Mouse (Mus musculus) embryonic facial prominence, embryonic 11.5 days (tissue): ENCODE results near the gene 4930469K13Rik. TPM values are rescaled to one million over a fixed set of nuclear protein-coding genes. Genes with fewer than 3 reads are reported as not detected.

ENCODE experiments used
- ATAC-seq: fragments of 200-750 bp; cut with Nextera tagmentation; replicated peaks from 2 replicates; pipeline ENCODE4 v1.8.0; 2017; ENCODE audit warnings: low read depth; ENCODE audit not compliant: insufficient number of reproducible peaks, low FRiP score, low TSS enrichment
- DNase-seq: peaks from one replicate; pipeline ENCODE4 v3.0.0-alpha.2; 2015; ENCODE audit warnings: low spot score
- H3K27ac ChIP-seq: fragments of 300-500 bp; sonication (generic); replicated peaks from 2 replicates; pipeline ENCODE4 v1.5.1; 2014; ENCODE audit warnings: mild to moderate bottlenecking, low read depth, low read length, control low read depth
- H3K27me3 ChIP-seq: fragments of 300-500 bp; sonication (generic); 2 replicates; pipeline ENCODE4 v1.6.1; 2014; ENCODE audit warnings: mild to moderate bottlenecking, low read length, moderate library complexity, mixed read lengths; ENCODE audit not compliant: control insufficient read depth, insufficient read depth
- H3K36me3 ChIP-seq: fragments of 300-500 bp; sonication (generic); replicated peaks from 2 replicates; pipeline ENCODE4 v1.6.1; 2014; ENCODE audit warnings: low read depth, mild to moderate bottlenecking, low read length, moderate library complexity, mixed read lengths; ENCODE audit not compliant: control insufficient read depth, insufficient read depth
- H3K4me1 ChIP-seq: fragments of 300-500 bp; sonication (generic); 2 replicates; pipeline ENCODE4 v1.6.1; 2014; ENCODE audit warnings: low read length, mixed read lengths; ENCODE audit not compliant: control insufficient read depth, insufficient read depth
- H3K4me2 ChIP-seq: fragments of 300-500 bp; sonication (generic); 2 replicates; pipeline ENCODE4 v1.6.1; 2014; ENCODE audit warnings: low read depth, mild to moderate bottlenecking, control low read depth, low read length, moderate library complexity
- H3K4me3 ChIP-seq: fragments of 300-500 bp; sonication (generic); 2 replicates; pipeline ENCODE4 v1.5.1; 2014; ENCODE audit warnings: low read depth, low read length, control low read depth
- H3K9ac ChIP-seq: fragments of 300-500 bp; sonication (generic); replicated peaks from 2 replicates; pipeline ENCODE4 v1.6.1; 2014; ENCODE audit warnings: mild to moderate bottlenecking, control low read depth, low read length
- H3K9me3 ChIP-seq: fragments of 300-500 bp; sonication (generic); replicated peaks from 2 replicates; pipeline ENCODE4 v1.6.1; 2016; ENCODE audit warnings: mild to moderate bottlenecking, low read length, inconsistent platforms, mixed read lengths; ENCODE audit not compliant: control insufficient read depth
- WGBS: fragments of 180-500 bp; shearing (Covaris S2); extraction: QIAGEN DNeasy Blood & Tissue Kit; methylation state at CpG from one replicate; pipeline ENCODE4 v1.1.7; 2014; 5-methylcytosine and 5-hydroxymethylcytosine counted together
- polyA plus RNA-seq: library from polyadenylated mRNA; unstranded; fragments of >200 nt; fragmentation: Nextera tagmentation; extraction: Ambion mirVana; gene quantifications from 2 replicates; pipeline ENCODE4 v1.2.1, GENCODE M21; 2014

Gene 4930469K13Rik
- polyA plus RNA-seq, 1 experiment from 2014 or later = not detected

DNA sequence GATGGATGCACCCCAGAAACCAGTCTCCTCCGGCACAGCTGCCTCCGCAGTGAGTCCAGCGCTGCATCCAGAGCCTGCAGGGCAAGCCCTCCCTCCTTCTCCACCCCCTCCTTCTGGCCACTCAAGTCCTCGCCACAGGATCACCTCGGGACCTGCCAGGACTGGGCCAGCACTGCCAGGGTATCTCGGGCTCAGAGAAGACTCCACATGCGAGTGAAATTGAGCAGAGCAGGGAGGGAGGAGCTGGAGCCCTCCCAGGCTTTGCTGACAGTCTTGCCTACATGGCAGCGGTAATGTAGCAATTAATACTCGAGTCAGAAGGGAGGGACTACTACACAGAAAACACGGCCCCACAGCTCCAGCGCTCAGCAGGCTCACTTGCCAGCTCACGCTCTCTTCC, 105.4 kb downstream of the 4930469K13Rik start, which contains the start of gene Kcnip1:
Gene Kcnip1, minus strand, starts transcription at position 215 of the 400 bp plus-strand sequence.
- Histone ChIP-seq H3K27me3 (no peaks in the 10 kb centered on the region), H3K9me3 (no peaks in the 10 kb centered on the region), H3K4me3 (no peak within 1 kb of the TSS), H3K4me1 (no peaks in the 10 kb centered on the region), H3K27ac (no peak within 1 kb of the TSS), H3K36me3 (no peaks in the 10 kb centered on the region), H3K9ac (no peak within 1 kb of the TSS; the same call in 1 of the 2 replicates), H3K4me2 (peak within 1 kb of the TSS; percentile 6; the same call in 1 of the 2 replicates)
- DNase-seq (peak; percentile 9), ATAC-seq (0 out of 2 replicates have a peak, but pooled peaks have one; percentile 39)
- WGBS = 20% methylated on average over 12 of the region's 12 CpGs

GRCm38 (mm10) chr11:33990002-33990401, 108.4 kb downstream of the 4930469K13Rik start:
- H3K27me3 ChIP-seq = no peaks in the 10 kb centered on the region
- H3K4me3 ChIP-seq = no peak overlapping the region
- no peak overlapping the region for H3K27ac ChIP-seq
- no peak for ATAC-seq
- no peak for DNase-seq
- no peaks in the 10 kb centered on the region for H3K9me3 ChIP-seq
- H3K36me3 ChIP-seq = no peaks in the 10 kb centered on the region
- no peak overlapping the region for H3K9ac ChIP-seq
- WGBS = 84% methylated on average over 5 of the region's 5 CpGs
- no peaks in the 10 kb centered on the region for H3K4me1 ChIP-seq
- no peak overlapping the region for H3K4me2 ChIP-seq

DNA sequence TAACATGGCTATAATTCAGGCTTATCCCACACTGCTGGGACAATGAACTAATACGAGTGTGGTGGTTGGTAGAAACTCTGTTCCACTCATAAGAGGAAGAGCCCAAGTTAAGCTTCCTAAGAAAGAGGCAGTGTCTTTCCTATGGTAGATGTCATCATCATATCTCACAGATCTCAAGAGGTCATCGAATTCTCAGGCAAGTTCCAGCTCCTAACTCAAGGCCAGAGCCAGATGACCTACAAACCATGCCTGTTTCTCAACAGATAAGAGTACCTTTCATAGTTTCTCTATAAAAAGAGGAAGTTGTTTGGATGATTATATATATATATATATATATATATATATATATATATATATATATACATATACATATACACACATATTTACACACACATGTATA, 111.8 kb downstream of the 4930469K13Rik start:
- WGBS = 85% methylated on average over 2 of the region's 2 CpGs
- DNase-seq (no peak), ATAC-seq (no peak)
- Histone ChIP-seq H3K27me3 (no peaks in the 10 kb centered on the region), H3K4me2 (no peak overlapping the region), H3K4me1 (no peaks in the 10 kb centered on the region), H3K9ac (no peak overlapping the region), H3K27ac (no peak overlapping the region), H3K4me3 (no peak overlapping the region), H3K9me3 (no peaks in the 10 kb centered on the region), H3K36me3 (no peaks in the 10 kb centered on the region)

GRCm38 (mm10) chr11:33980146-33980545, 118.2 kb downstream of the 4930469K13Rik start:
- Histone ChIP-seq H3K4me3 (no peak overlapping the region), H3K27ac (no peak overlapping the region), H3K27me3 (no peaks in the 10 kb centered on the region), H3K9me3 (no peaks in the 10 kb centered on the region), H3K4me2 (no peak overlapping the region), H3K9ac (no peak overlapping the region), H3K36me3 (no peaks in the 10 kb centered on the region), H3K4me1 (no peaks in the 10 kb centered on the region)
- DNase-seq (peak; percentile 60), ATAC-seq (no peak)
- 50% methylated on average over 4 of the region's 4 CpGs for WGBS

- DNase-seq = no peak
- H3K4me1 ChIP-seq = no peaks in the 10 kb centered on the region
- H3K4me3 ChIP-seq = no peak overlapping the region
- no peak overlapping the region for H3K27ac ChIP-seq
- H3K9ac ChIP-seq = no peak overlapping the region
- WGBS = 87% methylated on average over 2 of the region's 2 CpGs
- no peak overlapping the region for H3K4me2 ChIP-seq
- no peaks in the 10 kb centered on the region for H3K36me3 ChIP-seq
- no peak for ATAC-seq
- no peaks in the 10 kb centered on the region for H3K9me3 ChIP-seq
- no peaks in the 10 kb centered on the region for H3K27me3 ChIP-seq
Measured at GRCm38 (mm10) chr11:33975121-33975520, 123.2 kb downstream of the 4930469K13Rik start.

DNA sequence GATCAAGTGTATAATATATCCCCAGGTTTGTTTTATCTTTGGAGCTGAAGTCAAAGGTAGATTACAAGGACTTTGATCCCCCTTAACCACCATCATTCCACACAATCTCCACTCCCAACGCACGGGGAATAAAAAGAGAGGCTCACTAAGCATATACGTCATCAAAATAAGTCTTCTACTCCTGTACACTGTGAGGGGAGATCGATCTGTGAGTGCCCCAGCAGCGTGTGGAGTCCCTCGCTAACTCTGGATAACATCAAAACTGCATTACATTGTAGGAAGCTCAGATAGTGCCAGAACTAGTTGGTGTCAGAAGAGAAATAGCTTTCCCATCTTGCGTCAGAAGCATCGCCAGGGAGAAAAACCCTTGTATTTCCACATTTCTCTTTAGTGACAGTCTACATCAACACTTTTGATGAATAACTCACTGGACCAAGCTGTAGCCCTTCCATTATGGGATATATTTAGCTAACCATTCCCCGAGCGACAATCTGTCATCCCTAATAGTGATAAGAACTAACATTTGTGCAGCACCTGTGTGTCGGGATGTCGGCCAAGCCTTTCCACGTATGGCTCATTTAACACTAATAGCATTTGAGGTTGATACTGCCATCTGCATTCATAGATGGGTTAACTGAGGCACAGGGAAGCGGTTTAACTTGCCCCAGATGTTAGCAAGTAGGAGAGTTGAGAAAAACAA, 123.9 kb downstream of the 4930469K13Rik start:
- Histone ChIP-seq H3K9ac (no peak overlapping the region), H3K27me3 (no peaks in the 10 kb centered on the region), H3K9me3 (no peaks in the 10 kb centered on the region), H3K4me3 (no peak overlapping the region), H3K27ac (no peak overlapping the region), H3K36me3 (no peaks in the 10 kb centered on the region), H3K4me1 (no peaks in the 10 kb centered on the region), H3K4me2 (no peak overlapping the region)
- ATAC-seq (no peak), DNase-seq (no peak)
- WGBS = 87% methylated on average over 14 of the region's 14 CpGs

DNA sequence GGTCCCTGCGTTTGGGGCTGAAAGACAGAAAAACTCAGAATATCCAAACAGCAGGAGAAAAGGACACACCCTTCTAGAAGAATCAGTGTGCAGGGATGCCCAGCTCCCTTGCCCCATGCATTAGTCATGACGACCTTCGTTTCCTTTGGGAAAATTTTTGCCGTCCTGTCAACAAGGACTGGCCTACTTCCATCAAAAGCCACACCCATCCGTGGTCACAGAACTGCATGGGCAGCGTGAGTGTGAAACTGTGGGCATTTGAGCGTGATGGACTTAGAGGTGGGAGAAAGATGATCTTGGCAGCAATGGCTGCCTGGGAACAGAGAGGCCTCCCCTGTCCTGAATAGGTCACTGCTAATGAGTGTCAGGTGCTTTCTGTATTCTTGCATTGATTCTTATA, 126.2 kb downstream of the 4930469K13Rik start:
- DNase-seq (no peak), ATAC-seq (no peak)
- Histone ChIP-seq H3K4me3 (no peak overlapping the region), H3K36me3 (no peaks in the 10 kb centered on the region), H3K9ac (no peak overlapping the region), H3K27ac (no peak overlapping the region), H3K4me2 (no peak overlapping the region), H3K27me3 (no peaks in the 10 kb centered on the region), H3K4me1 (no peaks in the 10 kb centered on the region), H3K9me3 (no peaks in the 10 kb centered on the region)
- 82% methylated on average over 7 of the region's 7 CpGs for WGBS

GRCm38 (mm10) chr11:33969199-33969598, 129.2 kb downstream of the 4930469K13Rik start:
- WGBS = 82% methylated on average over 3 of the region's 3 CpGs
- no peaks in the 10 kb centered on the region for H3K9me3 ChIP-seq
- no peak overlapping the region for H3K4me2 ChIP-seq
- no peaks in the 10 kb centered on the region for H3K4me1 ChIP-seq
- H3K36me3 ChIP-seq = no peaks in the 10 kb centered on the region
- H3K9ac ChIP-seq = no peak overlapping the region
- H3K27me3 ChIP-seq = no peaks in the 10 kb centered on the region
- DNase-seq (no peak), ATAC-seq (no peak)
- H3K27ac ChIP-seq = no peak overlapping the region
- H3K4me3 ChIP-seq = no peak overlapping the region
